Mouse (Mus musculus): Measurements from ENCODE around the gene Luc7l. TPM values are rescaled to one million over a fixed set of nuclear protein-coding genes. Genes with fewer than 3 reads are reported as not detected.

Gene Luc7l
- polyA plus RNA-seq, 1 experiment from 2014 or later, result 75.7 TPM

DNA sequence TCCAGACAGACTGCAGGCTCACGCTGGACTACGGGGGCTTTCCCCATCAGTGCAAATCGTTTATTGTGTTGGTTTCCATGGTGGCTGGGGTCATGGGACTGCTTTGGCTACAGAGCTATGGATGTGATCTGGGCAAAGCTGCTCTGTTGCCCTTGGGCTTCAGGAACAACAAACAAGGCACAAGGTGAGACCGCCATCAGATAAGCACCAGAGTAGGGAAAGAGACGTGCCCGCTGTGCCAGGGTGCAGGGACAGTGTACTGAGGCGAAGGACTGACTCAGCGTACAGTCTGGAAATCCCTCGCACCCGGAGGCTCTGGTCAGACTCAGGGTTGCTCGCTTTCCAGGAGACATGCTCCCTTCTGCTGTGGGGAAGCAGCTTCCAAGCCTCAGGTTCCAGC is 40.0 kb upstream of the Luc7l start:
- H3K27me3 ChIP-seq (ENCODE audit: insufficient read depth, low read length), result no peaks in the 10 kb centered on the region
- H3K4me1 ChIP-seq (replicated peaks; ENCODE audit: insufficient read depth, low read length), result no peaks in the 10 kb centered on the region
- no peak overlapping the region for H3K4me2 ChIP-seq (ENCODE audit: low read length)
- H3K9ac ChIP-seq (ENCODE audit: low read depth, low read length), result no peak overlapping the region
- H3K4me3 ChIP-seq (replicated peaks; ENCODE audit: low read depth, low read length), result no peak overlapping the region
- no peak for TF ChIP-seq CTCF (IDR thresholded peaks at IDR 0.05; ENCODE audit: low read depth)
- DNase-seq (ENCODE audit: low spot score) (no peak), ATAC-seq (replicated peaks; ENCODE audit: low FRiP score, low read depth) (no peak; the same call in 1 of the 2 replicates)
- 0 out of 2 replicates have a peak overlapping the region, but pooled peaks have one; percentile 36 for H3K27ac ChIP-seq
- H3K9me3 ChIP-seq (replicated peaks; ENCODE audit: low read length), result no peaks in the 10 kb centered on the region
- H3K36me3 ChIP-seq (ENCODE audit: insufficient read depth, low read length), result 0 out of 2 replicates have a peak, but pooled peaks cover 3% of the 10 kb centered on the region
- 83% methylated on average over 11 of the region's 11 CpGs for WGBS

- TF ChIP-seq CTCF (IDR thresholded peaks at IDR 0.05; ENCODE audit: low read depth), result no peak
- Histone ChIP-seq H3K27me3 (ENCODE audit: insufficient read depth, low read length) (no peaks in the 10 kb centered on the region), H3K4me3 (replicated peaks; ENCODE audit: low read depth, low read length) (no peak overlapping the region), H3K36me3 (ENCODE audit: insufficient read depth, low read length) (0 out of 2 replicates have a peak, but pooled peaks cover 5% of the 10 kb centered on the region), H3K9me3 (replicated peaks; ENCODE audit: low read length) (no peaks in the 10 kb centered on the region), H3K9ac (ENCODE audit: low read depth, low read length) (no peak overlapping the region), H3K4me2 (ENCODE audit: low read length) (no peak overlapping the region), H3K27ac (0 out of 2 replicates have a peak overlapping the region, but pooled peaks have one; percentile 10), H3K4me1 (replicated peaks; ENCODE audit: insufficient read depth, low read length) (no peaks in the 10 kb centered on the region; the same call in 1 of the 2 replicates)
- DNase-seq (ENCODE audit: low spot score), result no peak
- 62% methylated on average over 2 of the region's 2 CpGs for WGBS
- ATAC-seq (replicated peaks; ENCODE audit: low FRiP score, low read depth), result 0 out of 2 replicates have a peak, but pooled peaks have one; percentile 36
These were observed 31.2 kb upstream of the Luc7l start for GRCm38 (mm10) chr17:26221508-26221907.

- DNase-seq (ENCODE audit: low spot score), result no peak
- WGBS, result 45% methylated on average over 12 of the region's 12 CpGs
- no peak overlapping the region for H3K9ac ChIP-seq (ENCODE audit: low read depth, low read length)
- no peak overlapping the region for H3K4me2 ChIP-seq (ENCODE audit: low read length)
- H3K36me3 ChIP-seq (ENCODE audit: insufficient read depth, low read length), result 0 out of 2 replicates have a peak, but pooled peaks cover 3% of the 10 kb centered on the region
- H3K27ac ChIP-seq, result peak overlapping the region; percentile 78; the same call in 1 of the 2 replicates
- H3K27me3 ChIP-seq (ENCODE audit: insufficient read depth, low read length), result no peaks in the 10 kb centered on the region
- H3K4me1 ChIP-seq (replicated peaks; ENCODE audit: insufficient read depth, low read length), result no peaks in the 10 kb centered on the region; the same call in 1 of the 2 replicates
- H3K9me3 ChIP-seq (replicated peaks; ENCODE audit: low read length), result no peaks in the 10 kb centered on the region
- TF ChIP-seq CTCF (IDR thresholded peaks at IDR 0.05; ENCODE audit: low read depth), result no peak
- ATAC-seq (replicated peaks; ENCODE audit: low FRiP score, low read depth), result peak; percentile 70; the same call in 1 of the 2 replicates
- H3K4me3 ChIP-seq (replicated peaks; ENCODE audit: low read depth, low read length), result no peak overlapping the region
These were observed 27.5 kb upstream of the Luc7l start for GRCm38 (mm10) chr17:26225150-26225549.

DNA sequence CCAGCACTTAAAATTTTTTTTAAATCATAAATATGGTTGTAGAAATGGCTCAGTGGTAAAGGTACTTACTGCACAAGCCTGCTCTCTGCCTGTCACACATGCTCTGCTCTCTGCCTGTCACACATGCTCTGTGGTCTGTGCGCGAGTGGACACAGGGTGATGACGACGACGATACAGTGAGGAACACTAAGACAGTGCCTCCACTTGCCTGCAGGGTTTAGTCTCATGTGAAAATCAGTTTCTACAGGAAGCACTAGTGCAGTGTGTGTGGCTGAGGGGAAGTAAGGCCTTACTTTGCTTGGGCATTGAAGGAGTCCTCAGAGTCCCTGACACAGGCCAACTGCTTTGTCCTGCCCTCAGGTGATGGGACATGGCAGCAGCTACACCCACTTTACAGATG is 22.9 kb upstream of the Luc7l start:
- DNase-seq (ENCODE audit: low spot score) (no peak), ATAC-seq (replicated peaks; ENCODE audit: low FRiP score, low read depth) (no peak)
- Histone ChIP-seq H3K4me3 (replicated peaks; ENCODE audit: low read depth, low read length) (no peak overlapping the region), H3K4me1 (replicated peaks; ENCODE audit: insufficient read depth, low read length) (no peaks in the 10 kb centered on the region; the same call in 1 of the 2 replicates), H3K9me3 (replicated peaks; ENCODE audit: low read length) (no peaks in the 10 kb centered on the region), H3K36me3 (ENCODE audit: insufficient read depth, low read length) (no peaks in the 10 kb centered on the region), H3K27ac (no peak overlapping the region), H3K9ac (ENCODE audit: low read depth, low read length) (no peak overlapping the region), H3K27me3 (ENCODE audit: insufficient read depth, low read length) (no peaks in the 10 kb centered on the region), H3K4me2 (ENCODE audit: low read length) (no peak overlapping the region)
- 95% methylated on average over 5 of the region's 5 CpGs for WGBS
- no peak for TF ChIP-seq CTCF (IDR thresholded peaks at IDR 0.05; ENCODE audit: low read depth)

DNA sequence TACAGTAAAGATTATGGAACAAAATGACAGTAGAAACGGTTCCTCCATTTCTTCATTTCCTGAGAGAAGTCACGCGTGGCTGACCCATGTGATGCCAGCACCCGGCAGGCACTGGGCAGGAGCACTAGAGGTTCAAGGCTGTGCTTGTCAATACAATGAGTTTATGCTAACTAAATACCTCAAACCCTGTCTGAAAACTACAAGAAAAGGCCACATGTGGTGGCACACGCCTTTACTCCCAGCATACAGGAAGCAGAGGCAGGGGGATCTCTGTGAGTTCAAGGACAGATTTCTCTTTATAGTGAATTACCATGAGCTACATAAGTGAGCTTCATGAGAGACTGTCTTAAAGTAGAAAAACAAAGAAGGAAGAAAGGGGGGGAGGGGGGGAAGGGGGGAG is 21.5 kb upstream of the Luc7l start:
- 74% methylated on average over 5 of the region's 5 CpGs for WGBS
- no peaks in the 10 kb centered on the region for H3K4me1 ChIP-seq (replicated peaks; ENCODE audit: insufficient read depth, low read length)
- H3K9ac ChIP-seq (ENCODE audit: low read depth, low read length), result no peak overlapping the region
- no peaks in the 10 kb centered on the region for H3K9me3 ChIP-seq (replicated peaks; ENCODE audit: low read length)
- H3K27ac ChIP-seq, result 0 out of 2 replicates have a peak overlapping the region, but pooled peaks have one; percentile 13
- no peak overlapping the region for H3K4me2 ChIP-seq (ENCODE audit: low read length)
- TF ChIP-seq CTCF (IDR thresholded peaks at IDR 0.05; ENCODE audit: low read depth), result no peak
- ATAC-seq (replicated peaks; ENCODE audit: low FRiP score, low read depth) (no peak), DNase-seq (ENCODE audit: low spot score) (no peak)
- no peaks in the 10 kb centered on the region for H3K36me3 ChIP-seq (ENCODE audit: insufficient read depth, low read length)
- H3K4me3 ChIP-seq (replicated peaks; ENCODE audit: low read depth, low read length), result no peak overlapping the region
- H3K27me3 ChIP-seq (ENCODE audit: insufficient read depth, low read length), result no peaks in the 10 kb centered on the region

DNA sequence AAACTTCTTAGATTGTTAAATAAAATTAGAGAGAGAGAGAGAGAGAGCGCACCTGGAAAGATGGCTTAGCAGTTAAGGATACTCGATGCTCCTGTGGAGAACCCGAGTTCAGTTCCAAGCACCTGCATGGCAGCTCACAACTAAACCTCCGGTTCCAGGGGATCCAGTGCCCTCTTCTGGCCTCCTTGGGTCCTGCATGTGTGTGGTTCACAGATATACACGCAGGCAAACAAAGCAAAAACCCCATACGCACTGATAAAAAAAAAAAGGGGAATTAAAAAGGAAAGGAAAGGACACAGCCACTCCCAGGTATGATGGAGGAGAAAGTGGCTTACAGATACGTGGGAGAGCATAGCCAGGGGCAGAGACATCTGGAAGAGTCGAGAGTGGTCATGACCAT is 19.8 kb upstream of the Luc7l start:
- ATAC-seq (replicated peaks; ENCODE audit: low FRiP score, low read depth), result no peak
- 76% methylated on average over 8 of the region's 8 CpGs for WGBS

DNA sequence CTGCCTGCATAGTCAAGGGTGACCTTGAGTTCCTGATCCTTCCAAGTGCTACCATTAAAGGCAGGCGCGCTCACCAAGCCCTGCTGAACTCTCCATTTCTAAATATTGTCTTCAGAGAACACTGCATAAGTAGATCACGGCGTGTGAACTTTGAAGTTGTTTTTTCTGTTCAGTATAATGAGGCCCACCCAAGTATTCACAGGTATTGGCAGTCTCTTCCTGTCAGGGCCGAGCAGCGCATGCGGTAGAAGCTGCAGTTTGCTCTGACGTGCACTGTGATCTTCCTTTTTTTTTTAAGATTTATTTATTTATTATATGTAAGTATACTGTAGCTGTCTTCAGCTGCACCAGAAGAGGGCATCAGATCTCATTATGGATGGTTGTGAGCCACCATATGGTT is 18.3 kb upstream of the Luc7l start:
- H3K9ac ChIP-seq (ENCODE audit: low read depth, low read length), result no peak overlapping the region
- no peak overlapping the region for H3K4me2 ChIP-seq (ENCODE audit: low read length)
- no peaks in the 10 kb centered on the region for H3K27me3 ChIP-seq (ENCODE audit: insufficient read depth, low read length)
- no peak for DNase-seq (ENCODE audit: low spot score)
- H3K9me3 ChIP-seq (replicated peaks; ENCODE audit: low read length), result no peaks in the 10 kb centered on the region
- no peak for ATAC-seq (replicated peaks; ENCODE audit: low FRiP score, low read depth)
- H3K4me1 ChIP-seq (replicated peaks; ENCODE audit: insufficient read depth, low read length), result no peaks in the 10 kb centered on the region
- no peak overlapping the region for H3K4me3 ChIP-seq (replicated peaks; ENCODE audit: low read depth, low read length)
- no peak for TF ChIP-seq CTCF (IDR thresholded peaks at IDR 0.05; ENCODE audit: low read depth)
- H3K36me3 ChIP-seq (ENCODE audit: insufficient read depth, low read length), result no peaks in the 10 kb centered on the region
- 88% methylated on average over 8 of the region's 8 CpGs for WGBS
- no peak overlapping the region for H3K27ac ChIP-seq

More for the DNA sequence above, 19.8 kb upstream of the Luc7l start:
- Histone ChIP-seq H3K9me3 (replicated peaks; ENCODE audit: low read length) (no peaks in the 10 kb centered on the region), H3K9ac (ENCODE audit: low read depth, low read length) (no peak overlapping the region), H3K4me3 (replicated peaks; ENCODE audit: low read depth, low read length) (no peak overlapping the region), H3K4me2 (ENCODE audit: low read length) (no peak overlapping the region), H3K27me3 (ENCODE audit: insufficient read depth, low read length) (no peaks in the 10 kb centered on the region), H3K27ac (no peak overlapping the region), H3K4me1 (replicated peaks; ENCODE audit: insufficient read depth, low read length) (no peaks in the 10 kb centered on the region), H3K36me3 (ENCODE audit: insufficient read depth, low read length) (no peaks in the 10 kb centered on the region)
- no peak for DNase-seq (ENCODE audit: low spot score)
- peak; percentile 51 for TF ChIP-seq CTCF (IDR thresholded peaks at IDR 0.05; ENCODE audit: low read depth)

Measured in kidney, postnatal 0 days (tissue).